Mouse (Mus musculus) mouse embryonic stem cell (cell line): ENCODE measurements around the gene Zfp61.

Experiments
- in situ Hi-C, 2 experiments: fragments of 300-500 bp; cut with MboI; formaldehyde crosslinking; loops; 1 replicate in 1 of 2; 3 replicates in 1 of 2; pipeline ENCODE4 v1.14.3; 2019 to 2020; ENCODE audit warnings: low sequenced_read_pairs in 2 of 2, low pct_unique_long_range_greater_than_20kb in 1 of 2, mixed read lengths in 1 of 2; ENCODE audit not compliant: unreplicated experiment in 1 of 2

Gene Zfp61

DNA sequence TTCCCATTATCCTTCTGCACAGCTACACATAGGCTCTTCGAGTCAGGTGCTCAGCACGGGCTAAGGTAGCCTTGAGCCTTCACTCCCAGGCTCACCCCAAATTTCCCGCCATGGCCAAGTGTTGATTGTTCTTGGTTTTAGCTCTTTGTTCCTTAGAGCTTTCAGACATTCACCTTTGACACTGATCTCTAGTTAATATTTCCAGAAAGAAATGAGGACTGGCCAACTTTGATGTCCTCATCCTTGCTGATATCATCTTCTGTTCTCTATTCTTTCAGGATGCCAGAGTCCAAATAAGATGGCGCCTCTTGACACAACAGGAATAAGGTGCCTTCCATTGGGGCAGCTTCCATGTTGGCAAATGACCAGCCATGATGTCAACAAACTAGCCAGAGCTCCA is 26.6 kb downstream of the Zfp61 start:
- in situ Hi-C loops = no loop called here

DNA sequence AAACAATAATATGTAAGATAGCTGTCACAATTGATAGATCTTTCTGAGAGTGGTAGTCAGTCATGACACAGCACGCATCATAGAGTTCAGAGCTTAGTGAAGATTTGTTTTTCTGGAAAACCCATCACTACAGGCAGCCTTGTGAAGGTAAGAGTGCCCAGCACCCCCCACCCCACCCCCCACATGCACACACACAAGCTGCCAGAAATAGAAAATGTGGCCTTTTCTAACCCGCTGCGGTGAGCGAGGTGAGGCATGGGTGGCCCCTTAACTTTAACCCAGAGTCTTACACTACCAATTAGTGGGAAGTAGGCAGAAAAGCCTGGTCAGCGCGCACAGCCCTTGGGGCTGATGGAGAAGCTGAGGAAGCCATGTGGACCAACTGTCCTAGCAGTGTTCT is 29.8 kb downstream of the Zfp61 start:
- in situ Hi-C loops = no loop called here

- in situ Hi-C loops = no loop called here
Observed at GRCm38 (mm10) chr7:24270288-24270672, 30.8 kb downstream of the Zfp61 start, which contains the start of gene Zfp93. Zfp93 (plus strand) TSS chr7:24270420.

GRCm38 (mm10) chr7:24269667-24270287 is 31.3 kb downstream of the Zfp61 start:
- in situ Hi-C loops = no loop called here

- in situ Hi-C loops = no loop called here
Observed at GRCm38 (mm10) chr7:24269256-24269655, 31.8 kb downstream of the Zfp61 start.

GRCm38 (mm10) chr7:24268176-24269155 is 32.6 kb downstream of the Zfp61 start:
- in situ Hi-C loops = no loop called here

- in situ Hi-C loops = no loop called here
Observed at GRCm38 (mm10) chr7:24260000-24260312, 41.1 kb downstream of the Zfp61 start.

- in situ Hi-C loops = no loop called here
Observed at GRCm38 (mm10) chr7:24259306-24259999, 41.6 kb downstream of the Zfp61 start.

GRCm38 (mm10) chr7:24254633-24255474 is 46.2 kb downstream of the Zfp61 start, which contains the start of gene Zfp108:
Zfp108 (plus strand) TSS chr7:24254794.
- in situ Hi-C loops = no loop called here

GRCm38 (mm10) chr7:24253779-24254615 is 47.0 kb downstream of the Zfp61 start:
- in situ Hi-C loops = no loop called here
